Mouse (Mus musculus) midbrain, embryonic 11.5 days (tissue): Measurements from ENCODE around the gene Ppp4r2. TPM values are rescaled to one million over a fixed set of nuclear protein-coding genes. Genes with fewer than 3 reads are reported as not detected.
"Not testable (repeated sequence)": the region's sequence is repeated elsewhere in the genome, so short reads cannot be mapped to it uniquely, and the experiment has no call there.

Source experiments
- ATAC-seq: fragments of 200-750 bp; cut with Nextera tagmentation; 2 replicates; pipeline ENCODE4 v1.8.0; 2017; ENCODE audit warnings: moderate TSS enrichment, moderate library complexity; ENCODE audit not compliant: low FRiP score
- DNase-seq: peaks from one replicate; pipeline ENCODE4 v3.0.0; 2015; ENCODE audit warnings: low spot score; ENCODE audit errors: missing footprints
- H3K27ac ChIP-seq: fragments of 300-500 bp; sonication (generic); 2 replicates; pipeline ENCODE4 v1.5.1; 2014; ENCODE audit warnings: low read depth, low read length
- H3K27me3 ChIP-seq: fragments of 300-500 bp; sonication (generic); 2 replicates; pipeline ENCODE4 v1.6.1; 2014; ENCODE audit warnings: mild to moderate bottlenecking, low read length, moderate library complexity, mixed read lengths; ENCODE audit not compliant: control insufficient read depth, insufficient read depth
- H3K36me3 ChIP-seq: fragments of 300-500 bp; sonication (generic); 2 replicates; pipeline ENCODE4 v1.6.1; 2014; ENCODE audit warnings: mild to moderate bottlenecking, low read length, moderate library complexity, mixed read lengths; ENCODE audit not compliant: control insufficient read depth, insufficient read depth
- H3K4me1 ChIP-seq: fragments of 300-500 bp; sonication (generic); 2 replicates; pipeline ENCODE4 v1.6.1; 2014; ENCODE audit warnings: low read length; ENCODE audit not compliant: control insufficient read depth, insufficient read depth
- H3K4me2 ChIP-seq: fragments of 300-500 bp; sonication (generic); 2 replicates; pipeline ENCODE4 v1.6.1; 2014; ENCODE audit warnings: mild to moderate bottlenecking, moderate library complexity
- H3K4me3 ChIP-seq: fragments of 300-500 bp; sonication (generic); 2 replicates; pipeline ENCODE4 v1.5.1; 2014; ENCODE audit warnings: low read depth, low read length
- H3K9ac ChIP-seq: fragments of 300-500 bp; sonication (generic); 2 replicates; pipeline ENCODE4 v1.6.1; 2014; ENCODE audit warnings: low read length
- H3K9me3 ChIP-seq: fragments of 300-500 bp; sonication (generic); 2 replicates; pipeline ENCODE4 v1.6.1; 2016; ENCODE audit warnings: low read length; ENCODE audit not compliant: control insufficient read depth
- WGBS: fragments of 180-500 bp; shearing (Covaris S2); extraction: QIAGEN DNeasy Blood & Tissue Kit; methylation state at CpG from one replicate; pipeline ENCODE4 v1.1.7; 2014; 5-methylcytosine and 5-hydroxymethylcytosine counted together
- polyA plus RNA-seq: library from polyadenylated mRNA; unstranded; fragments of >200 nt; fragmentation: Nextera tagmentation; extraction: Ambion mirVana; gene quantifications from 2 replicates; pipeline ENCODE4 v1.2.1, GENCODE M21; 2014

Gene Ppp4r2
- polyA plus RNA-seq, 1 experiment from 2014 or later, result 40.0 TPM

- Histone ChIP-seq H3K9ac (no peak overlapping the region), H3K27ac (no peak overlapping the region), H3K4me3 (no peak overlapping the region), H3K36me3 (0 out of 2 replicates have a peak, but pooled peaks cover 2% of the 10 kb centered on the region), H3K27me3 (no peaks in the 10 kb centered on the region), H3K9me3 (no peaks in the 10 kb centered on the region), H3K4me2 (no peak overlapping the region), H3K4me1 (no peaks in the 10 kb centered on the region)
- WGBS, result 95% methylated on average over 5 of the region's 5 CpGs
- ATAC-seq, result no peak
- DNase-seq, result no peak
Measured at GRCm38 (mm10) chr6:100847264-100847663, 13.8 kb downstream of the Ppp4r2 start.

GRCm38 (mm10) chr6:100848682-100849375 lies 15.4 kb downstream of the Ppp4r2 start:
- 0 out of 2 replicates have a peak, but pooled peaks cover 2% of the 10 kb centered on the region for H3K36me3 ChIP-seq
- H3K27ac ChIP-seq, result no peak overlapping the region
- no peaks in the 10 kb centered on the region for H3K4me1 ChIP-seq
- ATAC-seq (no peak), DNase-seq (no peak)
- H3K9me3 ChIP-seq, result no peaks in the 10 kb centered on the region
- no peak overlapping the region for H3K4me3 ChIP-seq
- no peak overlapping the region for H3K4me2 ChIP-seq
- H3K27me3 ChIP-seq, result no peaks in the 10 kb centered on the region
- H3K9ac ChIP-seq, result no peak overlapping the region
- 91% methylated on average over 9 of the region's 9 CpGs for WGBS

- 0 out of 2 replicates have a peak, but pooled peaks cover 4% of the 10 kb centered on the region for H3K36me3 ChIP-seq
- WGBS, result 92% methylated on average over 9 of the region's 9 CpGs
- no peak overlapping the region for H3K4me3 ChIP-seq
- no peaks in the 10 kb centered on the region for H3K9me3 ChIP-seq
- no peak overlapping the region for H3K27ac ChIP-seq
- H3K27me3 ChIP-seq, result no peaks in the 10 kb centered on the region
- H3K4me1 ChIP-seq, result no peaks in the 10 kb centered on the region
- no peak overlapping the region for H3K4me2 ChIP-seq
- H3K9ac ChIP-seq, result no peak overlapping the region
- DNase-seq, result no peak
- ATAC-seq, result no peak
Measured at GRCm38 (mm10) chr6:100850671-100851081, 17.3 kb downstream of the Ppp4r2 start.

- Histone ChIP-seq H3K9ac (no peak overlapping the region), H3K36me3 (0 out of 2 replicates have a peak, but pooled peaks cover 4% of the 10 kb centered on the region), H3K9me3 (no peaks in the 10 kb centered on the region), H3K4me1 (no peaks in the 10 kb centered on the region), H3K27ac (no peak overlapping the region), H3K4me2 (no peak overlapping the region), H3K4me3 (no peak overlapping the region), H3K27me3 (no peaks in the 10 kb centered on the region)
- no peak for DNase-seq
- WGBS, result 95% methylated on average over 5 of the region's 5 CpGs
- ATAC-seq, result no peak
Measured at GRCm38 (mm10) chr6:100851083-100851482, 17.7 kb downstream of the Ppp4r2 start.

- Histone ChIP-seq H3K36me3 (0 out of 2 replicates have a peak, but pooled peaks cover 5% of the 10 kb centered on the region), H3K27me3 (no peaks in the 10 kb centered on the region), H3K4me3 (no peak overlapping the region), H3K4me2 (no peak overlapping the region), H3K9ac (no peak overlapping the region), H3K4me1 (no peaks in the 10 kb centered on the region), H3K27ac (no peak overlapping the region), H3K9me3 (no peaks in the 10 kb centered on the region)
- DNase-seq, result peak; percentile 68
- ATAC-seq, result no peak
- WGBS, result 95% methylated on average over 6 of the region's 6 CpGs
Measured at GRCm38 (mm10) chr6:100865321-100865720, 31.9 kb downstream of the Ppp4r2 start.

GRCm38 (mm10) chr6:100865788-100866187 lies 32.4 kb downstream of the Ppp4r2 start:
- not testable (repeated sequence) for H3K4me1 ChIP-seq, H3K9me3 ChIP-seq, H3K36me3 ChIP-seq, H3K27ac ChIP-seq, H3K4me2 ChIP-seq, H3K9ac ChIP-seq, H3K4me3 ChIP-seq, H3K27me3 ChIP-seq
- ATAC-seq (0 out of 2 replicates have a peak, but pooled peaks have one; percentile 19), DNase-seq (peak; percentile 69)
- 66% methylated on average over 4 of the region's 5 CpGs for WGBS

- not testable (repeated sequence) for H3K27me3 ChIP-seq, H3K36me3 ChIP-seq, DNase-seq, ATAC-seq, H3K4me3 ChIP-seq, H3K9ac ChIP-seq, H3K4me2 ChIP-seq, H3K9me3 ChIP-seq, H3K27ac ChIP-seq, H3K4me1 ChIP-seq
- 90% methylated on average over 5 of the region's 5 CpGs for WGBS
Measured at GRCm38 (mm10) chr6:100866246-100866645, 32.8 kb downstream of the Ppp4r2 start.

GRCm38 (mm10) chr6:100868863-100869262 lies 35.4 kb downstream of the Ppp4r2 start:
- Histone ChIP-seq H3K27ac (no peak overlapping the region), H3K4me2 (no peak overlapping the region), H3K36me3 (0 out of 2 replicates have a peak, but pooled peaks cover 5% of the 10 kb centered on the region), H3K4me3 (no peak overlapping the region), H3K9me3 (no peaks in the 10 kb centered on the region), H3K4me1 (no peaks in the 10 kb centered on the region), H3K9ac (no peak overlapping the region), H3K27me3 (no peaks in the 10 kb centered on the region)
- DNase-seq, result no peak
- ATAC-seq, result no peak
- 48% methylated on average over 5 of the region's 5 CpGs for WGBS

GRCm38 (mm10) chr6:100869909-100870308 lies 36.5 kb downstream of the Ppp4r2 start:
- Histone ChIP-seq H3K36me3 (0 out of 2 replicates have a peak, but pooled peaks cover 2% of the 10 kb centered on the region), H3K9me3 (no peaks in the 10 kb centered on the region), H3K4me1 (no peaks in the 10 kb centered on the region), H3K27ac (no peak overlapping the region), H3K9ac (no peak overlapping the region), H3K4me3 (no peak overlapping the region), H3K4me2 (no peak overlapping the region), H3K27me3 (no peaks in the 10 kb centered on the region)
- no peak for ATAC-seq
- no peak for DNase-seq
- 92% methylated on average over 9 of the region's 9 CpGs for WGBS
